8 mouse cellular contexts compared by ENCODE assay signal in the genomic region with DNA sequence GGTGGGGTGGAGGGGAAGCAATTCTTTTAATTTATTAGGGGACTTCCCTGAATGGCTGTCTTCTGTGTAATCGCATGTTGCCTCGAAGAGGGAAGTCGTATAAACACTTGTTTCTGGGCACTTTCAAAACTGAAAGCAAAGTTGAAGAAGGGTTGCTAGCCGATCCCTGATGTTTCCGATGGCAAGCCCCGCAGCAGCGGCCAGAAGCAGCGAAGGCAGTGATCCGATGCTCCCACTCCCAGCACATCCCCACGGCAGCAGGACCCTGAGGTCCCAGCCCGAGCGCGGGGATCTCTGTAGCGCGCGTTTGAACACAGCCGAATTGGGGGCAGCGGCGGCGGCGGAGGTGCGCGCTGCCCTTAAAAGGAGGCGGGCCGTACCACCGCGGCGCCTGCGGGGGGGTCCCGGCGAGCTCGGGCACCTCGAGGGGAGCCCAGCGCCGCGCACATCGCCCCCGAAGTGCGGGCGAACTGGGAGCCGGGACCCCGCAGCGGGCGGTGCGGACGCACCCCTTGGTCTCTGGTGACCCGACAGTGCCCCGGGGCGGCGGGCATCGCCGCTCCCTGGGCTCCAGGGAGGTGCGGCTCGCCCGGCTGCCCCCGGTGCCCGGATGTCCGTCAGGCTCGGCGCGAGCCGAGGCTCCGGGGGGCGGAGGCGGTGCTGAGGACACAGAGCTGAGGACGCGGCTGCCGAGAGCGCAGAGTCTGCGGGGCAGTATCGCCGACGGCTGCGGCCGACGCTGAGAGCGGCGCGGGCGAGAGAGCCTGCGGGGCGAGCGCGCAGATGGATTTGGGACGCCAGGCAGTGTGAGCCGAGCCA.
DNase-seq lines count a peak whose midpoint lies in the region; ATAC-seq and TF ChIP-seq lines count a peak whose summit lies in the region.

No protein-coding gene starts in this region.

- no peaks in the 10 kb centered on the region for H3K36me3 ChIP-seq in forebrain, embryonic 14.5 days (ENCODE audit: control insufficient read depth, insufficient read depth, low read length)
- H3K36me3 ChIP-seq in lung, embryonic 14.5 days (ENCODE audit: insufficient read depth) = no peaks in the 10 kb centered on the region

- H3K4me3 ChIP-seq in forebrain, embryonic 14.5 days (ENCODE audit: low read depth, low read length) = peak overlapping the region; percentile 72
- H3K4me3 ChIP-seq in lung, embryonic 14.5 days (ENCODE audit: low read depth, low read length) = peak overlapping the region; percentile 72

- H3K4me1 ChIP-seq in forebrain, embryonic 14.5 days (ENCODE audit: control insufficient read depth, insufficient read depth, low read length) = peaks cover 2% of the 10 kb centered on the region; the same call in 1 of the 2 replicates
- H3K4me1 ChIP-seq in lung, embryonic 14.5 days (ENCODE audit: insufficient read depth) = peaks cover 5% of the 10 kb centered on the region; the same call in 1 of the 2 replicates

- TF ChIP-seq CTCF in lung, embryonic 14.5 days (IDR thresholded peaks at IDR 0.05; ENCODE audit: low read depth) = no peak

- ATAC-seq in forebrain, embryonic 14.5 days = peak; percentile 97
- peak; percentile 98 for ATAC-seq in lung, embryonic 14.5 days (ENCODE audit: insufficient read depth)
- ATAC-seq in neutrophil, adult 5-6 weeks (ENCODE audit: extremely low read depth, insufficient number of reproducible peaks, low FRiP score, poor library complexity, severe bottlenecking) = peak; percentile 65

- peak overlapping the region; percentile 77 for H3K27ac ChIP-seq in forebrain, embryonic 14.5 days (ENCODE audit: low read depth, low read length)
- H3K27ac ChIP-seq in lung, embryonic 14.5 days (ENCODE audit: low read depth) = peak overlapping the region; percentile 92

- intact Hi-C loops in heart, postnatal 10 days (cut with DNase I) = loop anchor here (2.0 to 5.0 kb wide), 4 partner anchors 21 to 63 kb away; no protein-coding TSS in a partner anchor

- H3K9ac ChIP-seq in forebrain, embryonic 14.5 days (ENCODE audit: low read length) = peak overlapping the region; percentile 78
- peak overlapping the region; percentile 75 for H3K9ac ChIP-seq in lung, embryonic 14.5 days

- under 1% methylated on average over 78 of the region's 86 CpGs for WGBS in forebrain, embryonic 14.5 days
- WGBS in lung, embryonic 14.5 days = under 1% methylated on average over 68 of the region's 86 CpGs

- peak; percentile 50 for DNase-seq in ES-CJ7 (ENCODE audit: low read depth, low spot score)
- peak; percentile 80 for DNase-seq in cerebellum, adult 11 months
- peak; percentile 87 for DNase-seq in forebrain, embryonic 14.5 days (ENCODE audit: low spot score)
- peak; percentile 91 to 93 for DNase-seq in heart, postnatal 10 days
- DNase-seq in kidney, postnatal 4 days = peak; percentile 90 to 95
- peak; percentile 93 for DNase-seq in lung, embryonic 14.5 days
- peak; percentile 80 for DNase-seq in testis, postnatal 14 days (ENCODE audit: low spot score)

- H3K9me3 ChIP-seq in forebrain, embryonic 14.5 days (replicated peaks; ENCODE audit: control insufficient read depth, low read length) = no peaks in the 10 kb centered on the region
- no peaks in the 10 kb centered on the region for H3K9me3 ChIP-seq in lung, embryonic 14.5 days (ENCODE audit: low read depth, low read length)

- peak overlapping the region; percentile 69 for H3K4me2 ChIP-seq in forebrain, embryonic 14.5 days (ENCODE audit: low read length)
- H3K4me2 ChIP-seq in lung, embryonic 14.5 days = peak overlapping the region; percentile 93

- H3K27me3 ChIP-seq in forebrain, embryonic 14.5 days (replicated peaks; ENCODE audit: control insufficient read depth, insufficient read depth, low read length) = no peaks in the 10 kb centered on the region
- H3K27me3 ChIP-seq in lung, embryonic 14.5 days (ENCODE audit: insufficient read depth, low read length) = no peaks in the 10 kb centered on the region

Comparison
In these comparisons a context has a peak if more than half of its experiments do, and no peak if none do; other contexts are left out.
1. Peak in every context shown above with its lines: DNase-seq, ATAC-seq, H3K4me3 ChIP-seq and H3K27ac ChIP-seq.